Mouse (Mus musculus) layer of hippocampus, adult 9-11 months (tissue): ENCODE measurements around the gene Zc3h7b.

ENCODE experiments used
- DNase-seq: peaks from one replicate; pipeline ENCODE4 v3.0.0; 2022

Zc3h7b gene

DNA sequence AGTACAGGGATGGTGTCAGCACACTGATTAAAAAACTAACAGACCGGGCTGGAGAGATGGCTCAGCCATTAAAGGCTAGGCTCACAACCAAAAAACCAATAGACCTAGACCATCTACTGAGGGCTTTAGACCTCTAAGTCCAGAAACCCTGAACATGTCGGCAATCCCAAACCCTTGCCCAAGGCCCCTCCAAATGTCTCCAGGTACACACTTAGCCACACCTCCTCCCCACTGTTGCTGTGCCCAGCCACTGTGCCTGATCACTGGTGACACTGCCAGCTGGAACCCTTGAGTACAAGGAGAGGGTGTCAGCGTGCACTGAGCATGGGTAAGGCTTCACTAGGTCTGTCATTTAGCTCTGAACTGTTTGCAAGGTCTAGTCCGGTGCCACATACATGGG, 53.6 kb downstream of the Zc3h7b start:
- DNase-seq, result no peak

DNA sequence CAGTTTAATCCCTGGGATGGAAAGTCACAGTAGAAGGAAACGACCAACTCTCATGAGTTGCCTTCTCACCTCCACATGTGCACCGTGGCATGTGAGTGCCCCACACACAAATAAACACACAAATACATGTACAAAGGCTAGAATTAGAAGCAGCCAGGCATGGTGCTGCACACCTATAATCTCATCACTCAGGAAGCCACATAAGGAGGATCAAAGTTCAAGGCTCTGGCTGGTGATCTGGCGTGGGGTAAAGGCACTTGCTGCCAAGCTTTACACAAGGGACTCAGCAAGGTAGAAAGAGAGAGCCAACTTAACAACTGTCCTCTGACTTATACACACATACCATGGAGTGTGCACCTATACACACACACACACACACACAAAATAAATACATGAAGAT, 55.5 kb downstream of the Zc3h7b start:
- DNase-seq, result no peak

DNA sequence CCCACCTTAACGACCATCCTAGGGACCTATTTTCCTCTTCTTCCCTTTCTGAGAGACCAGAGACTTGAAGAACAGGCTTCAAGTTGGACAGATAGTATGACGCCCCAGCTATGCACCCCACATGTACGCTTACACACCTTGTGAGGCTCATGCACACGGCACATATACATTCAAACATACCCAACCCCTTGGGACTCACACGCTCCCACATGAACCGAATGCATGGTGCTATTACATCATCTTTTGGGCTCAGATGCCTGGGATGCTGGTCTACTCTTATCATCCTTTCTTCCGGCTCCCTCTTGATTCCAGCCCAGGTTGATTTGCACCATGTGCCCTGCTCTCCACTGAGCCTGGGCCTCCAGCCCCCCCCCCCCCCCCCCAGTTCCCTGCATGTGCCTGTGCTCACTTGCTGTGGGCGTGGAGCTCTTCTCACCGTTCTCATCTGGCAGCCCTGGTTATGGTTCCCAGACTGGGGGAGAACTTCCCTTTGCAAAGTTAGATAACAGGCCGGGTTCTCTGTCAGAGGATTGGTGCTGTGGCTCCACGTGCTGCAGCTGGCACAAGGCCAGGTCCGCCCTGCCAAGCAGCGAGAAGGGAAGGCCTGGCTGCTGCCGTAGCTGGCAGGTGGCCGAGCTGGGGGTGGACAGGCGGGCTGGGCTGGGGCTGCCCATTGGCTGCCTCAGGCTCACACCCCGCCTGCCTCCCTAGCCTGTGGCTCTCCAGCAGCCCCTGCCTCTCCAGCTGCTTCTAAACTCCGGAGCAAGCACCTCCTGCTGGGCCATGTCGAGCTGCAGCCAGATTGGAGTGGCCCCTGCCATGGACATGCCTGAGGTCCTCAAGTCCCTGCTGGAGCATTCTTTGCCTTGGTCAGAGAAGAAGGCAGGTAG, 57.4 kb downstream of the Zc3h7b start, which contains the start of gene Tef:
Gene Tef (plus strand): TSS at position 421 of the 890 bp plus-strand sequence.
- peak; percentile 100 for DNase-seq

DNA sequence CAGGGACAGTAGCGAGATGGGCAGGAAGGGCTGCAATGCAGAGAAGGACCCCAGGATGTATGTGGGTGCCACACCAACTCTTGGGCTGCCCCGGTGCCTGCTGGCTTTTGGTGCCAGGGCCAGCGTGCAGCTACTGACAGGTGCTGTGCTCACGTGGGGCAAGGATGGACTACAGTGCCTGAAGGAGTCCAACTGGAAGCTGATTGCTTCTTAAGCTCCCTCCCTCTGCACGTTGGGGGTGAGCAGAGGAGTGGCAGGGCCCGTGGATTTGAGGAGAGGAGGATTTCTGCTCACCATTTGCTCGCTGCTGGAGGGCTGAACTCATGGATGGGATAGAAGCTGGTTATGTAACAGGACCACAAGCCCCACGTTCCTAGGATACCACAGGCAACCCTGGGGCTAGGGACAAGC, 58.1 kb downstream of the Zc3h7b start:
- peak; percentile 78 for DNase-seq

DNA sequence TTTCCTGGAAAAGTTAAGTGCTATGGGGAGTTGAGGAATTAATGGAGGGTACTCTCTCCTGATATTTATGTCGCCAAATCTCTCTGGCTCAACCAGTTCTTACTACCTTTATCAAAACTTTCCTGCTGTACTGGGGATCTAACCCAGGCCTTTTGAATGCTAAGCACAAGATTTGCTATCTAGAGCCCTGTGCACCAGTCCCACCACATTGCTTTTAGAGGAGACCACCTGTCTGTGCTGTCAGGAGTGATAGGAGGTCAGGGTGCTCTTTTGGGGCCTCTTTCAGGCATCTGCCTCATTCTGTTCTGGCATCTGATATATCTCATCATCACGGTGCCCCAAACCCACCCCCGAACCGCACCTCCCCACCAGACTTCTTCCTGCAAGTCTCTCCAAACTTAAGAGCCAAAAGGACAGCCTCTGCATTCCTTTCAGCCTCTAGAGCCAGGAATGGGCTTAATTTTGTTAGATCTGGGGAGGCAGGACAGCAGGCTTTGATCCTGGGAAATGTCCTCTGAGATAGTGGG, 58.6 kb downstream of the Zc3h7b start:
- no peak for DNase-seq

DNA sequence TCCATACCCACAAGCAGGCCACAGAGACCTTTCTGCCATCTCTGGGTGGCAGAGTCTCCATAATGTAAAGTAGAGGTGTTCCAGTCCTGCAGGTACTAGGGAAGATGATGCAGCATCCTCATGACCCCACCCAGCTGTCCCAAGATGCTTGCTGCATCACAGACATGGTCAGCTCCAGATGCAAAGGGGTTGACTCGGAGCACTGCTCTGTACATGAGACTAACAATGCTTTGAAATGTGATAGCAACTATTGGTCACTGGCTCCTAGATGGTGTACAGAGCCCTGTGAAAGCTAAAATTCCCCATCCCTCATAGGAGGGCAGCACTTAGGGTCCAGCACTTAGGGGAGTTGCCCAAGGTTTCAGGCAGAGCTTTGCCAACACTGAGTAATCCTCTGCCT, 59.3 kb downstream of the Zc3h7b start:
- no peak for DNase-seq

DNA sequence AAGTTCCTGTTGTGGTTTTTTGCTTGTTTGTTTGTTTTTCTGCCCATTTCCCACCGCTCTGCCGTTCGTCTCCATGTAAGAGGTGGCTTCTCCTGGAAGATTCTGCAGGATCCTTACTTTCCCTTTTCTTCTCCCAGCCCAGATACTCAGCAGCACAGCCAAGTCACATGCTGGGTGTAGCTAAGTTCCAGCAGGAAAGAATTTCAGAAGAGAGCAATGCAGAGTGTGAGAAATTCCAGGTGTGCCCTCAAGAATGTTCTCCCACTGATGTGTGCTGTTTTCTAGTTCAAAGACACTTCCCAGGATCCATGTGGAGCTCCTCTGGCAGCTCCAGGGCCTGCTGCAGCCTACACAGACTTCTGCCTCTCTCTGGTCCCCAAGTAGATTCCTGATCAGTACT, 60.0 kb downstream of the Zc3h7b start:
- no peak for DNase-seq

DNA sequence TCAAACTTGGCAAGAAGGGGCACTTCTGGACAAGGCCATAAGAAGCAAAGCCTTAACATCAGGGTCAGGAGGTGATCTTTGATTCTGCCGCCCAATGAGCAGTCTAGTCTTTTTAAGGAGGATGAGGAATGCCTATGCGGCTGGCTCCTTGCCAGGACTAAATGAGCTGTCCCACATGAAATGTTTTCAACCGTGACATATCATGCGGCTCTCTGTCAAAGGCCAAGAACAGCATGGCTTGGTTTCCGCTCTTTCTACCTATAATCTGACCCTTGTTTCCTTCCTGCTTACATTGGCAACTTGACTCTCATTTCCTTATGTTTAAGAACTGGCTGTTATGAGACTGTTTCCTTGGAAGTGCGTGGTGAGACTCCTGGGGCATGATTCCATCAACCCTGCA, 60.8 kb downstream of the Zc3h7b start:
- DNase-seq, result no peak

DNA sequence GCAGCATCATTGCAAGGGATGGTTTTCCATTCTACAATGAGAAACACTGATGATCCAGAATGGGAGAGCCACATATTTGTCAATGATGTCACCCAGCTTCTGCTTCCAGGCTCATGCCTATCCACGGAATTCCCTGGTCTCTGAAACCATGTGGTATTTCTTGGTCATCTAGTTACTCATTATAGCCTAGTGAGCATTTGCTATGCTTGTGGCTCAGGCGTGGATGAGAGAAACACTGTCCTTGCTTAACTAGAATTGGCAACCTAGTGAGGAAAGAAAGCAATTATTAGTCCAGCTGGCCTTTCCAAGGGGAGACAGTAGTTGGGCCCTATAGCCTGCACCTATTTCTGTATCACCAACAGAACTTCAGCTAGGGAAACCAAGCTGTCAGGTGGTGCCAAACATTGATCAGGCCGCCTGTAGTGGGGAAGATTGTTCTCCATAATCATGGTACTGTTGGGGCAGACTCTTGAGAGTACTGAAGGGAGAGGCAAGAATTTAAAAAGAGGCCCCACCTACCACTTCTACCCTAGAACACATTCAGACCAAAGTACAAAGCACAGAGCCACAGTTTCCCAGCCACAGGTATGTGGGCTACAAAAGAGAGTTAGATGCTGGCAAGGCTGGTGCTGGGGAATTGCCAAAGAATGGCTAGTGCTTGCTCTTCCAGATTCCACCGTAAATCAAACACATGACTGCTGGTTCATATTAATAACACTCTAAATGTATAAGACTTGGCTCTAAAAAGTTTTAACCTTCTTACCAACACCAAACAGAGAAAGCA, 62.0 kb downstream of the Zc3h7b start:
- no peak for DNase-seq

DNA sequence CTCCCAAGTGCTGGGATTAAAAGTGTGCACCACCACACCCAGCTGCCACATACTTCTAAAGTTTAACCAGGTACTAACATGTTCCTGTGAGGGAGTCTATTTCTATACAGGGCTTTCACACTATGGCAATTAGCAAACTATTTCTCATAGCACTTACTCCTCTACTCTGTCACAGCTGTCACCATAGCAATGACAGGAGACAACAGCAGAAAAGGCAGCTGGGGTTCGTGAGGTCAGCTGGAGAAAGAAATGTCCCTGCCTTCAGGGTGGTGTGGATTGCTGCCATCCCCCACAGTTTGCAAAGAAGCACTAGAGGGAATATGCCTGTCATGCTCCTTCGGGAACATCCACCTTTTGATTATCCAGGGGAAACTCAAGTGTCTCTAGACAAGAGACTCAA, 63.9 kb downstream of the Zc3h7b start:
- DNase-seq, result no peak

DNA sequence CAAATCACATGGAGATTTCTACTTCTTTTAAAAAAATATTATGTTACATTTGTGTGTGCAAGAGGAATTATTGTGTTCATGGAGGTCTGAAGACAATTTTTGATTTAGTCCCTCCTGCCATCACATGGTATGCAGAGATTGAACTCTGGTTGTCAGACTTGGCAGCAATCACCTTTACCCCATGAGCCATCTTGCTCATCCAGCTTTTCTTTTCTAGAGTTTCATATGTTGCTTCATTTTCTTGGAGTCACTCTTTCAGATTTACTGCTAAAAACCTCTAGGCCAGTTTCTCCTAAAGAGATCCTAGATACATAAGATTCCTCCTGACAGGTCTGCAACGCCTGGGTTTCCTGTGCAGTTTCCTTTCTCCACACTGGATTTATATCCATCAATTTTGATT, 64.7 kb downstream of the Zc3h7b start:
- no peak for DNase-seq

DNA sequence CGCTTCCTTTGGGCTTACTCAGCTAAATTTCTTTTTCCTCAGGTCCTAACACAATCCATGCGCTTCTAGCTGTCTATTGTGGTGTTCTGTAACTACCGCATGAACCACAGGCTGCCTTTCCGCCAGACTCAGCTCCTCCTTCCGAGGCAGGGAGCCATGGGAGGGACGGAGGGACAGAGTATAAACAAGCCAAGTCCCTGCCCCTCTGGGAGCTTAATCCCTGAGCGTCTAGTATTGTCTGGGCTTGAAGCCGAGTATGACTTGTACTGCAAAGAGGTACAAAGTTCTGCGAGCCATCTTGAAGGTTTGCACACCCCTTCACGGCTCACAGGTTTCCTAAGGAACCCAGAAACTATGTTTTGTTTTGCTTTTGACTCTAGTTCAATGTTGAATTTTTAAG, 65.3 kb downstream of the Zc3h7b start:
- peak; percentile 90 for DNase-seq

DNA sequence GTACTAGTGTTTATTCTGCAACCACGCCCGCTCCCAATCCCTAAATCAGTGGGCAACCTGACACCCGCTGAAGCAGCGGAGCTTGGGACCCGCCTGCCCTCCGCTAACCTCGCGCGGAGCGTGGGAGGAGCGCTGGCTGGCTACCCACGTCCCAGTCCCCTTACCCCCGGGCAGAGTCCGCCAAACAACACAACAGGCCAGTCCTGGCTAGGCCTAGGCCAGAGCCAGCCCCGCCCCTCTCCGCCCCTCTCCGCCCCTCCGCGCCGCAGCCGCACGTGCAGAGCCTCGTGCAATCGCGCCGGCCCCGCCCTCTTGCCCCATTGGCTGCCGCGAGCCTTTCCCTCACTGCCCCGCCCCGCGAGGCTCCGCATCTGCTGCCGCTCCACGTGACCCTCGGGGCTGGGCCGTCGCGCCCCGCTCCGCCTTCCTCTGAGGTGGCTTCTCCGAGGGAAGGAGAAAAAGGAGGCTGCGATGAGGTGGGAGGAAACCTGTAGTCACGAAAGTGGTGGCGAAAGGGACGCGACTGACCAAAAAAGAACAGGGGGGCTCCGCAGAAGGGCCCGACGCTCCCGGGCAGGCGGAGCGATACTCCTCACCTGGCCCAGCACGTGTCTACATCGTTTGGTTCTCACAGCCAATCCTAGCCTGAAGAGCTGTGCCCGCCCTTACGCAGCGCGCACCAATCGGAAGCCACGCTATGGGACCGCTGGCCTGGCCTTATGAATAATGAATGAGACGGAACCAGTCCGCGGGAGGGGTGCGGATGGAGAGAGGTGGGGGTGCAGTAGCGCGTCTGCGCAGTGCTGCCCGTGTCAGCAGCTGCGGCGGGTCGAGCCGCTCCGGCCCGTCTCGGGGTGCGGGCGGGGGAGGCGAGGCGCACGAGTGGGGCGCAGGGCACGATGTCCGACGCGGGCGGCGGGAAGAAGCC, 66.1 kb downstream of the Zc3h7b start:
- DNase-seq, result peak; percentile 100

DNA sequence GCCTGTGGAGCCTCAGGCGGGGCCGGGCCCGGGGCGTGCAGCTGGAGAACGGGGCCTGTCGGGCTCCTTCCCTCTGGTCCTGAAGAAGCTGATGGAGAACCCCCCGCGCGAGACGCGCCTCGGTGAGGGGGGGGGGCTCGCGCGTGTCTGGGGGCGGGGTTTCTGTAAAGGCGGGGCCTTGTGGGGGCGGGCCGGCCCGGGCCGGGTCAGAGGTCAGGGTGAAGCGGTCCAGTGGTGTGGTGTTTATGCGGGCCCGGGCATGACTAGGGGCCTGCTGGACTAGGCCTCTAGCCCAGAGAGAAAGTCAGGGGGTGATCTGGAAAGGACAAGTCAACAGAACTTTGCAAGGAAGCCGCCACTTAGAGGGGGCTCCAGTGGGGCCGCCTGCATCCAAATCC, 66.7 kb downstream of the Zc3h7b start:
- no peak for DNase-seq

DNA sequence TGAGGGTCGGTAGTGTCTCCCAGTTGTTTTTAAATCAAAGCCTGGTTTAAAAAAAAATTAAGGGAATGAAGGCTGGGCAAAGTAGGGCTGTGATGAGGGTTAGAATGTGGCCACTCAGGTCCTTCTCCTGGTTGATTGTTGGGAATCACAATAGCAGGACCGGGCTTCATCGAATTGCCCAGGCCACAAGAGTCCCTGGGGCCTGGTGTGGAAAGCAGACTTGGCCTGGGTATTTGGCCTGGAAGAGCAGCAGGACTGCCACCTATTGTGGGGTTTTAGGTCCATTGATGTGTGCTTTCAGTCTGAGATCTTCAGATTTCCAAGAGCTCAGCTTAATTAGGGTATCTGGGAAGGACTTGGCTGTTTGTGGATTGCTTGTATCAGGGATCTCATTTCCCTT, 67.4 kb downstream of the Zc3h7b start:
- no peak for DNase-seq

DNA sequence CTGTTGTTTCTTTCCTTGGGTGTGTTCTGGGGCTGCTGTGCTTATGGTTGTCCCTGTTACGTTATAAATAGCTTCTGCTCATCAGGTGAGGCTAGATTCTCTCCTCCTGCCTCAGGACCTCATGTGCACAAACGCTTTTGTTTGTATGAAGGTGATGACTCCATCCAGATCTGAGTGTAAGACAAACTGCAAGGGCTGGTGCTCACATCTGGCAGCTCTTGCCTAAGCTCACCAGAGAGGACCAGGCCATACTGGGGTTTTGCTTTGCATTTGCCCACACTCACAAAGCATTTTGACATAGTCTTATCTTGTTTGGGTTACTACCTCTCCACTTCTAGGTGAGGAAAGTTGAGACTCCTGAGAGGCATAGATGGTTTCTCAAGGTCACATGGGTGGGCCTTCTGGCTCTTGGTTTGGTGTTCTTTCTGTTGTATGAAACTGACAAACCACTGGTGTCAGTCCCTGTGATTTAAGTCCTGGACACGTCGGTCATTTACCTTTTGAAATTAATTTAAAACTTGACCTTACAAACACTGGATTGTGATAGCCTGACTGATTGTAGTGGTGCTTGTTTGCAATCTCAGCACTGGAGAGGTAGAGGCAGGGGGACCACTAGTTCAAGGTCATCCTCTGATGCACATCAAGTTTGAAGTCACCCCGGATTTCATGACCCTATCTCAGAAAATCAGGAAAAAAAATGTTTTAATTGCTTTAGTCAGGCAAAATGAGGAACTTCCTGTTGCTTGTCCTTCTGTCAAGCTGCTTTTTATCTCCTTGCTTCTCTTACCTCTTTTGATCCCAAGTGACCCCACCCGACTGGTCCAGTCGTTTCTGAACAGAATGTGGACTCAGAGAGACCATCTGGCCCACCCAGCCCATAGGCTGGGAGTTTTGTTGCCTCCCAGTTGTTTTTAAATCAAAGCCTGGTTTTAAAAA, 68.1 kb downstream of the Zc3h7b start:
- DNase-seq, result no peak

DNA sequence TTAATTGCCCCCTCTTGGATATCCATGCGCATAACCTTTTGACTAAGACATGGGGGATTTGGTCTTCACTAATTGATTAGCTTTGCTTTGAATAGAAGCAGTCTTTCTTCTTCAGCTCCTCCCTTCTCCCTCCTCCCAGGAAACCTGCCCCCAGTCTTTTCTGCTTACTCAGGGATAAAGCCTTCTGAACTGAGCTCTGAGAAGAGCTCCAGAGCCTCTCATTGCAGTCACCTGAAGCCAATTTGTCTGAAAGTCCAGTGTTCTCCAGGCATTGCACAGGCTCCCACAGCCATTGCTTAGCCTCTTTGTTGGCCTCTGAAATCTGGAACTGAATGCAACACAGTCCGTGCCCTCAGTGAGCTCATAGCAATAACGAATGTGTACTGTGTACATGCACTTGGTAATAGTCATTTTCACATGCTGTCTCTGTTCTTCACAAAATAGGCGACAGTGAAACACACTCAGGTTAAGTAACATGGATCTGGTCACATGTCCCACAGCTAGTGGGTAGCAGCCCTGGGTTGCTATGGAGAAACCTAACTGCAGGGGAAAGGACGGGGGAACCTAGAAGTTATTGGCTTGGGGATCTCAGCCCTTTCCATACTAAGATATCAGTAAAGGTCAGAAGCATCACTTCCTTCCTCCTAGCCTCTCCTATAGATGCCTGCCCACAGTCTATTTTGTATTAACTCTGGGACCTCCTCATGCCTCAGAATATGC, 69.3 kb downstream of the Zc3h7b start:
- DNase-seq, result no peak

DNA sequence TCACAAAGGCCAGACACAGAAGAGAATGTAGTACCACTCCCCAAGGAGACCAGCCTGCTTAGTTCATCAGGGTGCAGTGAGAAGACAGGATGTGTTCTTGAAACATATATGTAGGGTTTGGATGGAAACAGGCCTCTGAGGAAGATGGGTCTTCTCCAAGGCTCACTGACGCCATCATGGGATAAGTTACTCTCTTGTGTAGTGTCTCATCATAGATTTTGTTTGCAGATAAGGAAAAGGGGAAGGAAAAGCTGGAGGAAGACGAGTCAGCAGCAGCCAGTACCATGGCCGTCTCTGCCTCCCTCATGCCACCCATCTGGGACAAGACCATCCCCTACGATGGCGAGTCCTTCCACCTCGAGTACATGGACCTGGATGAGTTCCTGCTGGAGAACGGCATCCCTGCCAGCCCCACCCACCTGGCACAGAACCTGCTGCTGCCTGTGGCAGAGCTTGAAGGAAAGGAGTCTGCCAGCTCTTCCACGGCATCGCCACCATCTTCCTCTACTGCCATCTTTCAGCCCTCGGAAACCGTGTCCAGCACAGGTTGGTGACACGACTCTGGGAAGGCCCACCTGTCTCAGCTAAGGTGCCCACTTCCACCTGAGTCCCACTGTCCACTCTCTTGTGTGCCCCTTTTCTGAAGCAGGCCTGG, 70.0 kb downstream of the Zc3h7b start:
- DNase-seq, result no peak

DNA sequence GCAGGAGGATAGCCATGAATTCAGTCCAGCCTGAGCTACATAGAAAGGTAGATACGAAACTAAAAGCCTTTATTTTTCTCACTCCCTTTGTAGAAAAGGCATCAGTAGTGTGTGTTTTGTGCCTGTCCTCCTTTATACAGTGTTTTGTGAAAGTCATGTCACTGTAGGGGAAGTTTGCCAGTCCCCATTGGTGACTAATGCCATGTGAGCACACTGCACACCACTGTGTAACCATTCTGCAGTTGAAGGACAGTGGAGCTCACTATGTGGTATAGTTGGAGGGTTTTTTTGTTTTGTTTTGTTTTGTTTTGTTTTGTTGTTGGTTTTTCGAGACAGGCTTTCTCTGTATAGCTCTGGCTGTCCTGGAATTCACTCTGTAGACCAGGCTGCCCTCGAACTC, 73.5 kb downstream of the Zc3h7b start:
- DNase-seq, result no peak

DNA sequence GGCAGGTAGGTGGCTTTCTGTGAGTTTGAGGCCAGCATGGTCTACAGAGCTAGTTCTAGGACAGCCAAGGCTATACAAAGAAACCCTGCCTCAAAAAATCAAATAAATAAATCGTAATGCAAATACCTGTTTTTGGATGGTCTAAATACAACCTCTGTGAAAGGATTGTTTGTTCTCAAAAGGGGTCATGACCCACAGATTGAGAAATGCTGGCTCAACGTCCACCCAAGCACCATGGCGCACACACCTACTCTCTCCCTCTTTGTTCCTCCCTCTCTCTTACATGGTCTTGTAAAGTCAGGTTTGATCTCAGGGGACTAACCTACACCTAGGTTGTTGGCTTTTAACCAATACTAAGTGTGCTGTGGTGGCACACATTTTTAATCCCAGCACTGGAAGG, 77.8 kb downstream of the Zc3h7b start:
- no peak for DNase-seq
